Mouse (Mus musculus) midbrain, embryonic 14.5 days (tissue): Measurements from ENCODE around the gene Slc30a3. TPM values are rescaled to one million over a fixed set of nuclear protein-coding genes. Genes with fewer than 3 reads are reported as not detected.
"Not testable (repeated sequence)": the region's sequence is repeated elsewhere in the genome, so short reads cannot be mapped to it uniquely, and the experiment has no call there.

Experiments used
- ATAC-seq: fragments of 200-750 bp; cut with Nextera tagmentation; 2 replicates; pipeline ENCODE4 v1.8.0; 2017; ENCODE audit warnings: moderate number of reproducible peaks, moderate library complexity; ENCODE audit not compliant: low FRiP score, low TSS enrichment
- DNase-seq: peaks from one replicate; pipeline ENCODE4 v3.0.0-alpha.2; 2015
- H3K27ac ChIP-seq: fragments of 300-500 bp; sonication (generic); replicated peaks from 2 replicates; pipeline ENCODE4 v1.5.1; 2014; ENCODE audit warnings: mild to moderate bottlenecking, low read depth, low read length, moderate library complexity
- H3K27me3 ChIP-seq: fragments of 300-500 bp; sonication (generic); 2 replicates; pipeline ENCODE4 v1.6.1; 2014; ENCODE audit warnings: low read length, control low read depth, mixed read lengths; ENCODE audit not compliant: control insufficient read depth, insufficient read depth
- H3K36me3 ChIP-seq: fragments of 300-500 bp; sonication (generic); 2 replicates; pipeline ENCODE4 v1.6.1; 2014; ENCODE audit warnings: low read length, control low read depth; ENCODE audit not compliant: control insufficient read depth, insufficient read depth
- H3K4me1 ChIP-seq: fragments of 300-500 bp; sonication (generic); 2 replicates; pipeline ENCODE4 v1.6.1; 2014; ENCODE audit warnings: mild to moderate bottlenecking, antibody characterized with exemption, low read length, control low read depth; ENCODE audit not compliant: control insufficient read depth, insufficient read depth
- H3K4me2 ChIP-seq: fragments of 300-500 bp; sonication (generic); 2 replicates; pipeline ENCODE4 v1.6.1; 2014; ENCODE audit warnings: mild to moderate bottlenecking, low read length, moderate library complexity
- H3K4me3 ChIP-seq: fragments of 300-500 bp; sonication (generic); replicated peaks from 2 replicates; pipeline ENCODE4 v1.5.1; 2014; ENCODE audit warnings: low read depth, low read length
- H3K9ac ChIP-seq: fragments of 300-500 bp; sonication (generic); replicated peaks from 2 replicates; pipeline ENCODE4 v1.6.1; 2014; ENCODE audit warnings: mild to moderate bottlenecking, low read length, moderate library complexity
- H3K9me3 ChIP-seq: fragments of 300-500 bp; sonication (generic); 2 replicates; pipeline ENCODE4 v1.6.1; 2016; ENCODE audit warnings: low read length, control low read depth, mixed read lengths; ENCODE audit not compliant: control insufficient read depth
- WGBS: fragments of 180-500 bp; shearing (Covaris S2); extraction: QIAGEN DNeasy Blood & Tissue Kit; methylation state at CpG from one replicate; pipeline ENCODE4 v1.1.7; 2014; 5-methylcytosine and 5-hydroxymethylcytosine counted together
- polyA plus RNA-seq: library from polyadenylated mRNA; unstranded; fragments of >200 nt; fragmentation: Nextera tagmentation; extraction: Ambion mirVana; gene quantifications from 2 replicates; pipeline ENCODE4 v1.2.1, GENCODE M21; 2014

The Slc30a3 gene
- polyA plus RNA-seq, 1 experiment from 2014 or later: 19.8 TPM

DNA sequence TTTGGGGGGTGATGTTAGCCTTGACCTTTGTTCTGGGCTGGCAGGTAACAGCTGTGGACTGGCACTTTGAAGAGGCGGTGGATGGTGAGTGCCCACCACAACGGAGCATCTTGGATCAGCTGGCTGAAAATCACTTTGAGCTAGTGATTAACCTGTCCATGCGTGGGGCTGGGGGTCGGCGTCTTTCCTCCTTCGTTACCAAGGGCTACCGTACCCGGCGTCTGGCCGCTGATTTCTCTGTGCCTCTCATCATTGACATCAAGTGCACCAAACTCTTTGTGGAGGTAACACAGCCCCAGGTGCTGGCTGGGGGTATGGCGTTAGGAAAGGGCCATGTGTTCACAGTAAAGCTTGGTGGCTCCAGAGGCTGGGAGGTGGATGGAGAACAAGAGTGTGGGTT lies 36.2 kb downstream of the Slc30a3 start:
- DNase-seq (no peak), ATAC-seq (no peak)
- Histone ChIP-seq H3K27ac (no peak overlapping the region), H3K4me1 (no peaks in the 10 kb centered on the region), H3K9me3 (no peaks in the 10 kb centered on the region), H3K9ac (no peak overlapping the region), H3K4me3 (no peak overlapping the region), H3K4me2 (no peak overlapping the region), H3K27me3 (no peaks in the 10 kb centered on the region), H3K36me3 (peaks cover 96% of the 10 kb centered on the region)
- WGBS: 96% methylated on average over 11 of the region's 11 CpGs

DNA sequence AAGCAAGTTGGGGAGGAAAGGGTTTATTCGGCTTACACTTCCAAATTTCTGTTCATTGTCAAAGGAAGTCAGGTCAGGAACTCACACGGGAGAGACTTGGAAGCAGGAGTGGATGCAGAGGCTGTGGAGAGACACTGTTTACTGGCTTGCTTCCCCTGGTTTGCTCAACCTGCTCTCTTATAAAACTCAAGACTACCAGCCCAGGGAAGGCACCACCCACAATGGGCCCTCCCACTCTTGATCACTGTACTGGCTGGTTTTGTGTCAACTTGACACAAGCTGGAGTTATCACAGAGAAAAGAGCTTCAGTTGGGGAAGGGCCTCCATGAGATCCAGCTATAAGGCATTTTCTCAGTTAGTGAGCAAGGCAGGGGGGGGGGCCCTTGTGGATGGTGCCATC lies 37.0 kb downstream of the Slc30a3 start:
- no peak overlapping the region for H3K27ac ChIP-seq
- 96% methylated on average over 2 of the region's 2 CpGs for WGBS
- ATAC-seq: no peak

DNA sequence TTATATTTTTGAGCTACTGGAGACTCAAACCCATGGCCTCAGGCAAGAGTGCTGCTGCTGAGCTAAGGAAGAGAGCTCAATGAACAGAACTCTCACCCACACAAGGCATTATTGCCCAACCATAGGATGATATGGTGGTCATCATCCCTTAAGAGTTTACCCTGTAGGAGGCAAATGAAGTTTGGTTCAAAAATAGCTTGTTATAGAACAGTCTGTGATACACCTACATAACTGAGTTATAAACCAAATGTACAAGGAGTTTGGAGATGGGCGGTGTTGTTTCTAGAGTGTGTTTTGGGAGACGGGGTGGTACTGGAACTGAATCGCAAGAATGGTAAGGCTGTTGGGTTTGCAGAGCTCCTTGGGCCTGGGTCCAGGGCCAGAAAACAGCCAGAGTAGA lies 38.2 kb downstream of the Slc30a3 start:
- no peaks in the 10 kb centered on the region for H3K9me3 ChIP-seq
- H3K36me3 ChIP-seq: peaks cover 91% of the 10 kb centered on the region
- ATAC-seq: no peak
- no peaks in the 10 kb centered on the region for H3K27me3 ChIP-seq
- no peak overlapping the region for H3K27ac ChIP-seq
- H3K4me3 ChIP-seq: no peak overlapping the region
- H3K9ac ChIP-seq: no peak overlapping the region
- 98% methylated on average over 3 of the region's 3 CpGs for WGBS
- H3K4me1 ChIP-seq: no peaks in the 10 kb centered on the region
- H3K4me2 ChIP-seq: no peak overlapping the region
- no peak for DNase-seq

More for the DNA sequence above, 37.0 kb downstream of the Slc30a3 start:
- no peaks in the 10 kb centered on the region for H3K9me3 ChIP-seq
- H3K27me3 ChIP-seq: no peaks in the 10 kb centered on the region
- no peak for DNase-seq
- no peaks in the 10 kb centered on the region for H3K4me1 ChIP-seq
- H3K4me3 ChIP-seq: no peak overlapping the region
- no peak overlapping the region for H3K4me2 ChIP-seq
- H3K9ac ChIP-seq: no peak overlapping the region
- H3K36me3 ChIP-seq: peaks cover 97% of the 10 kb centered on the region

DNA sequence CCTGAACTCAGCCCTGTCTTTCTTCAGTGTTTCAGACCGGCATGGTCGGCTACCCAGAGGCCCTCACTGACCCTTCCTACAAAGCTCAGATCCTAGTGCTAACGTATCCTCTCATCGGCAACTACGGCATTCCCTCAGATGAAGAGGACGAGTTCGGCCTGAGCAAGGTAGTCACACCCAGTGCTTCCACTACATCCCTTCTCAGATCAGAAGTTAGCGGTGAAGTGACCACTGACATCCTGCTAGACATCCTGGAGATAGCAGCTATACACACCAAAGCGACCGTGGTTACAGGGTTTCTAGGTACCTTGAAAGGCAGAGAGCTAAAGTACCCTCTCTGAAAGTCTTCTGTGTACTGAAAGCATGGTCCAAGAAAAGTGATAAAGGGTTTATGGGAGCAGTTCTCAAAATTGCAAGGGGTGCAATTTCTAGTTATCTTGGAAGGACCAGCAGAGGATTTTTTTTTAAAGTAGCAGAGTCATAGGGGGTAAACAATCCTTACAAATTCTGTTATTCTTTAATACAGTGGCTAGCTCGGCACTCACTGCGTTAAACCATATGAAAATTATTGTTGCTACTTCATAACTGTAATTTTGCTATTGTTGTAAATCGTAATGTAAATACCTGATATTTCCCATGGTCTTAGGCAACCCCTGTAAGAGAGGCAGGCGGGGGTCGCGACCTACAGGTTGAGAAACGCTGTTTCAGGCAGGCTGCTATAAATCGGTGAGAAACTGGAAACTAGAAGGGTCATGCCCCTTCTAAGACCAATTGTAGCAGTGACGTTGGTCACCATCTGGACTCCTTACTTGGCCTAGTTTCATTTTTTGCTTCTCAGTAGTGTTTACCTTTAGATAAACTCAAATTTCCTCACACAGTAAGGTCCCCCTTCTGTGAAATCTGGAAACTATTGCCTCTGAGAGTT lies 52.6 kb downstream of the Slc30a3 start:
- ATAC-seq (no peak; the same call in 1 of the 2 replicates), DNase-seq (no peak)
- H3K27ac ChIP-seq: peak overlapping the region; percentile 70

DNA sequence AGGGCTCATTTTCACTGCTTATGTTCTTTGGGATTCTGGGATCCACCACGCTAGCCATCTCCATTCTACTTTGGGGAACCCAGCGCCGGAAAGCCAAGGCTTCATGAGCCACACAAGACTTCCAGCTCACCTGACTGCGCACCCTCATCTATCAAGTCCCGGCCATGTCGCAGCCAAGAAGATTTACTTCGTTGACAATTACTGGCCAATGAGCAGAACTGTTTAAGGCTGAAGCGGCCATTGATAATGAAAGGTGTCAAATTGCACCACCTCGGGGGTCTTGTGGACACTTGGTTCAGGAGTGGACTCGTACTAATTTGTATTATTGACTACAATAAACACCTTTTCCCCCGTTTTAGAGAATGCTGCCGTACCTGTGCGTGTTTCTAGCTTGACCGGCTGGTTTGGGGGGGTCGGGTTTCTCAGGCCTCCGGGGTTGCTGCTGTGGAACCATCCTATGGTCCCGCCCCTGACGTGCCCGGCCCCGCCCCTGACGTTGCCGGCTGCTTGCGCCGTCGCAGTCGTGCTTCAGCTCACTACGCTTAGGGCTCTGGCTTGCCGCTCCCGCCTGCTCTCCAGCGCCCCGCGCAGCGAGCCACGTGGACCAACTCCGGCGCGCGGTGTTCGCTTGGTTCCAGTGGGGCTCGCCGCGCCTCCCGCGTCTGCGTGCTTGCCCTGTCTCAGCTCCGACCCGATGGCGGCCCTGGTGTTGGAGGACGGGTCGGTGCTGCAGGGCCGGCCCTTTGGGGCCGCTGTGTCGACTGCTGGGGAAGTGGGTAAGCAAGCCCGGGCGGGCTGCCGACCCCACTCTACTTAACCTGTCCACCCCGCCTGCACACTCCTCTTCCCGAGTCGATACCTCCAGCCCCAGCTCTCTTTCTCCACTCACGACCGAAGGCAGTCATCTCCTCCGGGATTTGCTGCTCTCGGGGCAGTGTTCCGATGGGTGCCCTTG lies 53.5 kb downstream of the Slc30a3 start, which contains the start of gene Cad:
Gene Cad (plus strand): TSS at position 520 of the 955 bp plus-strand sequence.
- no peaks in the 10 kb centered on the region for H3K9me3 ChIP-seq
- peaks cover 18% of the 10 kb centered on the region for H3K36me3 ChIP-seq
- peak within 1 kb of the TSS; percentile 77 for H3K9ac ChIP-seq
- DNase-seq (peak; percentile 96), ATAC-seq (peak; percentile 97)
- WGBS: under 1% methylated on average over 64 of the region's 64 CpGs
- peak within 1 kb of the TSS; percentile 78 for H3K27ac ChIP-seq
- H3K4me3 ChIP-seq: peak within 1 kb of the TSS; percentile 63
- peak within 1 kb of the TSS; percentile 96 for H3K4me2 ChIP-seq
- no peaks in the 10 kb centered on the region for H3K27me3 ChIP-seq
- H3K4me1 ChIP-seq: peaks cover 15% of the 10 kb centered on the region

More for the DNA sequence above, 52.6 kb downstream of the Slc30a3 start:
- WGBS: 24% methylated on average over 19 of the region's 19 CpGs
- Histone ChIP-seq H3K4me3 (peak overlapping the region; percentile 63), H3K4me2 (peak overlapping the region; percentile 96), H3K27me3 (no peaks in the 10 kb centered on the region), H3K36me3 (peaks cover 28% of the 10 kb centered on the region), H3K4me1 (peaks cover 15% of the 10 kb centered on the region), H3K9ac (peak overlapping the region; percentile 77), H3K9me3 (no peaks in the 10 kb centered on the region)

DNA sequence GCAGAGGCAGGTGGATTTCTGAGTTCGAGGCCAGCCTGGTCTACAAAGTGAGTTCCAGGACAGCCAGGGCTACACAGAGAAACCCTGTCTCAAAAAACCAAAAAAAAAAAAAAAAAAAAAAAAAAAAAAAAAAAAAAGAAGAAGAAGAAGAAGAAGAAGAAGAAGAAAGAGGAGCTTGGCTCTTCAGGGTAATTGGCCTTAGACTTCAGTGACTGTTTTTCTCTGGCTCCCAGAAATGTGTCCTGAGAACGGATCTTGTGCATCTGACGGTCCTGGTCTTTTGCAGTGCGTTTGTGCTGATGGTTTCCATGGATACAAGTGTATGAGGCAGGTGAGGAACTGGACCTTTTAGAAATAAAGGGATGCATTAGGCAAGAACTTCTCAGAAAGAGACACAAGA lies 54.3 kb downstream of the Slc30a3 start:
- H3K4me3 ChIP-seq: peak overlapping the region; percentile 63
- peak overlapping the region; percentile 96 for H3K4me2 ChIP-seq
- 57% methylated on average over 4 of the region's 4 CpGs for WGBS
- peaks cover 15% of the 10 kb centered on the region for H3K4me1 ChIP-seq
- H3K9me3 ChIP-seq, ATAC-seq, H3K27me3 ChIP-seq, DNase-seq: not testable (repeated sequence)
- peaks cover 11% of the 10 kb centered on the region; the same call in 1 of the 2 replicates for H3K36me3 ChIP-seq
- peak overlapping the region; percentile 77 for H3K9ac ChIP-seq
- peak overlapping the region; percentile 78 for H3K27ac ChIP-seq

DNA sequence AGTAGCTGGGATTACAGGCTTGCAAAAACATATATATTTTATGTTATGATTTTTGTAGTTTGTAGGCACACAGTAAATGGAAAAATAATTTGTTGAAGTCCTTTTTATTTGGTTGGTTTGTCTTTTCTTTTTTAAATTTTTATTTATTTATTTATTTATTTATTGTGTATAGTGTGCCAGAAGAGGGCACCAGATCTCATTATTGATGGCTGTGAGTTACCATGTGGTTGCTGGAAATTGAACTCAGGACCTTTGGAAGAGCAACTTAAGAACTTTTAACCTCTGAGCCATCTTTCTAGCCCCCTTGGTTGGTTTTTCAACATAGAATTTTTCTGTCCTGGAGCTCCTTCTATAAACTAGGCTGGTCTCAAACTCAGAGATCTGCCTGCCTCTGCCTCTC lies 57.6 kb downstream of the Slc30a3 start:
- H3K4me2 ChIP-seq: no peak overlapping the region
- H3K27ac ChIP-seq: no peak overlapping the region
- DNase-seq: no peak
- no peaks in the 10 kb centered on the region for H3K9me3 ChIP-seq
- no peak for ATAC-seq
- 0 out of 2 replicates have a peak, but pooled peaks cover 7% of the 10 kb centered on the region for H3K36me3 ChIP-seq
- no peaks in the 10 kb centered on the region for H3K27me3 ChIP-seq
- no peak overlapping the region for H3K9ac ChIP-seq
- H3K4me1 ChIP-seq: peaks cover 14% of the 10 kb centered on the region
- H3K4me3 ChIP-seq: no peak overlapping the region
